Mouse (Mus musculus): Measurements from ENCODE around the gene AC124502.3.

The AC124502.3 gene

DNA sequence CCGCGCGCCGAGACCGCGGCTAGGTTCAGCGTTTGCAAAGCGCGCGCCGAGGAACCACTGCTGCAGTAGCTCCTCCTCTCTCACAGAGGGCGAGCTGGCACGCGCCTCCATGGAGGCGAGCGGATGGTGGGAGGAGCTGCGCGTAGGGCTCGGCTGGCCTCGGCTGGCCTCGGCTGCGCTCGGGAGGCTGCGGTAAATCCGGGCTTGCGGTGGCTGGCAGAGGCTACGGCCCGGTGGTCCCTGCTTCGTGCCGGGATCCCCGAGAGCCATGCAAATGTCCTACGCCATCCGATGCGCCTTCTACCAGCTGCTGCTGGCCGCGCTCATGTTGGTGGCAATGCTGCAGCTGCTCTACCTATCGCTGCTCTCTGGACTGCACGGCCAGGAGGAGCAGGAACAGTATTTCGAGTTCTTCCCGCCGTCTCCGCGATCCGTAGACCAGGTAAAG lies at the start of gene AC124502.3, which contains the start of gene B4gat1:
AC124502.3 (plus strand) TSS at position 183 of the 448 bp plus-strand sequence.
B4gat1 (plus strand) TSS at position 118 of the 448 bp plus-strand sequence.
- DNase-seq (ENCODE audit: low read depth, low spot score) = peak; percentile 87

DNA sequence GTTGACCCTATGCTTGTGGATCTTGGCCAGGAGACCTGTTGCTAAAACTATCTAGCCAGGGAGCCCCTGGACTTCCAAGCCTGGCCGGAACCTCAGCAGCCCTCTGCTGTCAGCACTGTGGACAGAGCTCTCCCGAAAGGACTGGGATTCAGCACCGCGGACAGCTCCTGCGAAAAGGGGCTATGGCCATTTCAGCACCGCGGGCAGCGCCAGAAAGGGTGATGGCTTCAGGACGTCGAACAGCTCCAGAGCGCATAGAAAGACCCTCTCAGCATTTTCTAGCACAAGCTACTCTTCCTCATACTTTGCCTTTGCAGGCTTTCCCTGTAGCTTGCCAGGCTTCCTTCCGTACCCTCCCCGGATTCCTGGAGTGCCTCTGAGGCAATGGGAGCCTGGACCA lies 49.7 kb upstream of the AC124502.3 start:
- peak; percentile 86 for DNase-seq (ENCODE audit: low read depth, low spot score)

DNA sequence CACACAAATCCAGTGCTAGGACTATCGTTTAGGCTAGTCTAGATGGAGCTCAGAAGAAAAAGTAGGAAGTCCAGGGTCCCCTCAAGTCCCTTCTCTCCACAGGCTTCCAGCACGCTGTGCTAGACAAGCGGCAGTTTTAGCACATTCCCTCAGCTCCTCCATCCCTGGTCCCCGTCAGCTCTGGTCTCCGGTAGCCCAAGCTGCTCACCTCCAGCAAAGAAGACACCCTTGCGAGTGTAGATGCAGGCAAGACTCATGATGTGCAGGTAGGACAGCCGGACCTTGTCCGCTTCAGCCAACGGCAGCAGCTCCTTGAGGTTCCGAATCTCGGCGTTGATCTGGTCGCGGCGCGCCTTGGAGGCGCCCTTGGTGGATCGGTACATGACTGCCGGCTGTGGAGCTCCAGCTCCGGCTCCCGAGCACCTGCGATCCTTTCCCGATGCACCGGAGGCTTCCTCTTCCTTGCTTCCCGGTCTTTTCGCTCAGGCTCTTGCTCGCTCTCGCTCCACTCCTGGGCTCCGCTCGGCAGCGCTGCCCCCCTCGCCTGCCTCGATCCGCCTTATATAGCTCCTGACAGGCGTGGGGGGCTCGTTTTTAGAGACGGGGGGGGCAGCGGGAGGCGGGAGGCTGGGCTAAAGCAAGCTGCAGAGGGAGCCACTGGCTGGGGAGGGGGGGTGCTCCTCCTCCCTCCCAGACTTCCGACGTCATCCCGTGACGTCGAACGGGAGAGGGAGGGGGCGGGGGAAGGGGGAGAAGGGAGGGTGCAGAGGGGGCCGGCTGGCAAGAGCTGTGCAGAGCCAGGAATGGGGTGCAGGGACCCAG lies 49.0 kb upstream of the AC124502.3 start:
- no peak for DNase-seq (ENCODE audit: low read depth, low spot score)

DNA sequence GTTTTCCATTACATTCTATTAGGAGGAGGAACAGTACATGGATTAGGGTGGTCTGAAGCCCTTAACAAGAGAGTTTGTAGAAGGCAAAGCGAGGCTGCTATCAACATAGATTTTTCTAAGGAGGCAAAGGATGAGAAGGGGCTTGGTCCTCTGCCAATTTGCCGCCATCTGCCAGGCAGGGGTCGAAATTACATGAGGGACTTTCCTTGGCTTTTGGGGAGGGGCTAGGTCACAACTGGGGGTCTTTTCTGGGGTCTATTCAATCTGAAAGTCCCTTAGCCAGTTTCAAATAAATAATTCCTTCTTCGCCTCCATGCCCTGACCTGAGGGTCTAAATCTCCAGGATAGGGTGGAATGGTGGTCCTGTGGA lies 48.5 kb upstream of the AC124502.3 start, which contains the start of gene Npas4:
Npas4 (minus strand) TSS at position 61 of the 370 bp plus-strand sequence.
- no peak for DNase-seq (ENCODE audit: low read depth, low spot score)

DNA sequence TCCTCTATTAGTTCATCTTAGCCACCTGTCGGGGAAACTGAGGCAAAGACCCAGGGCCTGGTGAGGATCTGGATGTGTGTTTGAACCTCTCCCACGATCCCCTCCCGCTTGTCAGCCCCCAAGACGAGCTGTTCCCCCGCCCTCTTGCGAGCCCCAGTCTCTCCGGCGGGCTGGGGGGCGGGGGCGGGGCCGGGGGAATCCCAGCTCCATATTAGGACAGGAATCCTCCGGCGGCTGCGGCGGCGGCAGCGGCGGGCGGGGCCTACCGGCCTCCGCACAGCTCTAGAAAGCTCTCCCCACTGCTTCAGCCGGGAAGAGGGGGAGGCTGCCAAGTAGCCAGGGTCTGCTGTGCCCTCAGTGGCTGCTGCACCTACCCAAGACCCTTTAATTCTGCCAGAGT lies 48.0 kb upstream of the AC124502.3 start:
- no peak for DNase-seq (ENCODE audit: low read depth, low spot score)

DNA sequence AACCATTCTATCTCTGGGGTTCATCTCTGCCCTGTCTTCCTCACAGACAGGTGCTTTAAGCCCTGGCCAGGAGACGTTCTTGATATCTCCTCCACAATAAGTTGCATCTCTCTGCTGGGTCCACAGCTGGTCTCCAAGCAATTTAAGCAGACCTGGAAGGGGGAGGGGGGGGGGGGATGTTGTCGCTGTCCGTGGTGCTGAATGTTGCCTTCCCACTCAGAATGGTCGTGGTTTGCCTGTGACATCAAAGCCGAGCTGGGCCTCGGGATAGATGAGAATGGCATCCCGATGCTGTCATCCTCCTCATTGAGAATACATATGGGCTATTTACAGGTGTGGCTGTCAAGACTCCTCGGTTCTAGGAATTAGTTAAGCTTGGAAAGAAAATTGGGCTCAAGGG lies 46.3 kb upstream of the AC124502.3 start:
- DNase-seq (ENCODE audit: low read depth, low spot score) = no peak

DNA sequence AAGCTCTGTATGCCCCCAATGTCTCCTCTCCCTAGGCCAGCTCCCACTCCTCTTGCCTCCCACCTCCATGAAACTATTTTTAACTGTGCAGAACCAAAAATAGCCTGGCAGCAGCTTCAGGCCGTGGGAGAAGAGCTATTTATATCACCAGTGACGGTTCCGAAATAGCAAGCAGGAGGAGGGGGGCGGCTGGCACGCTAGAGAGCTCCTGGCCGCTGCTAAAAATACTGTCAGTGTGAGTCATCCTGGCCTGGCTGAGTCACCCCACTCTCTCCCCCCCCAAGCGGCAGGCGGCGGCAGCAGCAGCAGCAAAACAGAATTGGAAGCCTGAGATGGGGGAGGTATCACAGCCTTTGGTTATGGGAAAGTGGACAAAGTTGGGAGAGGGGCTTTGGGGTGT lies 45.8 kb upstream of the AC124502.3 start:
- no peak for DNase-seq (ENCODE audit: low read depth, low spot score)

DNA sequence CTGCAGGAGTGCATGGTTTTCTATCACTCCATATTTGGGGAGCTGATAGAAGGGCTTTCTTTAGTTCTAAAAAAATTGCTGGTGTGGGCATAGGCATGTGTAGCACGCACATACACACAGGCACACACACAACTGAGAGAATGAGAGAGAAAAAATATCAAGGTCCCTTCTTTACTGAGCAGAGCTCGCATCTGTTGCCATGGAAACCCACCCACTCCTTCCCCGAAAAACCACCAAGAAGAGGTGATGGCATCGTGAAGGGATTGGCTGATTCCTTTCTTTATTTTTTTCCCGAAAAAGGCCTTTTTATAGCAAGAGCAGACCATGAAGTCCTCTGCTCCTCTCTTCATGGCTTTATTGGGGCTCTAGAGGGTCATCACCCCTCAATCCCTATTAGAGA lies 44.6 kb upstream of the AC124502.3 start:
- no peak for DNase-seq (ENCODE audit: low read depth, low spot score)

DNA sequence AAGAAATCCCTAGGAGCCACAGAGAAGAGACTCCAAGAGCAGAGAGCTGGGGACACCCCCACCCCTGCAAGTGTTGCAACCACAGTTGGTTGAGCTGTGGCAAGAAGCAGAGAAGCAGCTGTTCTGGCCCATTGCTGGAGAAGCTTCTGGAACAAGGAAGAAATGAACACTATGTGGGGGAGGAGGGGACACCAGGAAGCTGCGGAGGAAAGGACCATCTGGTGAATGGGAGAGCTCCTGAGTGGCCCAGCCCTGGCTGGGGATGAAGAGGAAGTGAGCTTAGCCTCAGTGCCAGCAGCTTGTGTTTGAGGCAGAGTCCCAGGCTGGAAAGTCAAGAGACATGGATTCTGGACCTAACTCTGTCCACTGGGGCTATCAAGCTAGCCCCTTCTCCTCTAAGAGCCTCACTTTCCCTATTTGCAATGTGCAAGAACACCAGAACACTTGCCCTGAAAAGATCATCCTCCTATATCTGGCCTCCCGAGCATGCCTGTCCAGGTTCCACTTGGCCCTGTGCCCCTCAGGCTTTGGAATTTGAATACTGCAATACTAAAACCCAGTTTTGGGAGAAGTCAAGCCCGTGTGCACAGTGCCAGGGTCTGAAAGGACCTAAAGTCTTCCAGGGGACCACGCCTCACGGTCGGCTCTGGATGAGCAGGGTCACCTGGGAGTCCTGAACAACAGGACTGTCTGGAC lies 39.1 kb upstream of the AC124502.3 start:
- DNase-seq (ENCODE audit: low read depth, low spot score) = no peak

DNA sequence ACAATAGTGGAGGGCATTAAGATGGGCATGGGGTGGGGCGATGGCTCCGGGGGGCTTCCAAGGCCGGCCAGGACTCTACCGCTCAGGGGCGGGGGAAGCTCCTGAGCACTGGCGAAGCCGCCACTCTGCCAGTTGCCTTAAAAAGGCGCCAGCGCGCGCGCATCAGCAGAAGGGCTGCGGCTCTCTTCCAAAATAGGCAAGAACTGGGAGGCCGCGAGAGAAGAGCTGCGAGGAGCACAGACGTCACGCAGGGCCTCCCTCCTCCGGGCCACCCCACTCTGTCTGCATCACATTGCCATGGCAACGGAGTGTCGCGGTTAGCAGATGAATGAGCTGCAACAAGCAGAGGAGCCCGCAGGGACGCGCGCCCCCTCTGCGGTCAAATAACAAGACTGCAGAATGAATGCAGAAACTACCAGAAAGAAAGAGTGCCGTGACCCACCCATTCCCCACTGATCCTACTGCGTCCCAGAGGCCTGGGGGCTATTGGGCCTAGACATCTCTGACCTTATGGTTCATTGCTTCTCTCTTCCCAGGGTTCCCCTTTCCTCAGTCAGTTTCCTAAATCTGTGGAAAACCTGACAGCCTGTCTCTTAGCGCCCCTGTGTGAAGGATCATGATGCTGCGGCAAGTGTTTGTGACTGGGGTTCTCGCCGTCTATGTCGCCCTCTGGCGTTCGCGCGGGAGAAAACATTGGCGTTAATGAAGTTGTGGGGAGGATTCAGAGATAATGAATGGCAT lies 36.9 kb upstream of the AC124502.3 start:
- DNase-seq (ENCODE audit: low read depth, low spot score) = peak; percentile 95

DNA sequence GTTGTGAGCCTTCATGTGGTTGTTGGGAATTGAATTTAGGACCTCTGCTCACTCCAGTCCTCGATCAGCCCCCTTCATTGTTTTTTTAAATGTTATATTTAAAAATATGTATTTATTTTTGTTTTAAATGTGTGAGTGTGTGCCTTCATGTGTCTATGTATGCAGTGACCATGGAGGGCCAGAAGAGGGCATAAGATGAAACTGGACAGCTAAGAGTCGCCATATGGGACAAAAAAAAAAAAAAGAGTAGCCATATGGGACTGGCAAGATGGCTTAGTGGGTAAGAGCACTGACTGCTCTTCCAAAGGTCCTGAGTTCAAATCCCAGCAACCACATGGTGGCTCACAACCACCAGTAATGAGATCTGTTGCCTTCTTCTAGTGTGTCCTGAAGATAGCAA lies 35.0 kb upstream of the AC124502.3 start:
- DNase-seq (ENCODE audit: low read depth, low spot score) = peak; percentile 67

DNA sequence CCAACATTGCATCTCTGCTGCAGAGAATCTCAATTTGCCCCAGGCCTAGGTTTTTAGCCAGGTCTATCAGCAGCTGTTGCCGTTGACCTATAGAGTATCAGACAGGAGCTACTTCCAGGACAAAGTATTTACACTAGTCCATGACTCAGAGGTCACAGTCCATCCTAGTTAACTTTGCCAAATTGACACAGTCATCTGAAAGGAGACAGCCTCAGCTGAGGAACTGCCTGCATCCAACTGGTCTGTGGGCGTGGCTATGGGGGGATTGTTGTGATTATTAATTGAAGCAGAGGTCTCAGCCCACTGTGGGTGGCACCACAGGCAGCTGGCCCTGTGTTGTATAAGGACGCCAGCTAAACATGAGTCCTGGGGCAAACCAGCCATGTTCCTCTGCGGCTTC lies 33.8 kb upstream of the AC124502.3 start:
- DNase-seq (ENCODE audit: low read depth, low spot score) = no peak

DNA sequence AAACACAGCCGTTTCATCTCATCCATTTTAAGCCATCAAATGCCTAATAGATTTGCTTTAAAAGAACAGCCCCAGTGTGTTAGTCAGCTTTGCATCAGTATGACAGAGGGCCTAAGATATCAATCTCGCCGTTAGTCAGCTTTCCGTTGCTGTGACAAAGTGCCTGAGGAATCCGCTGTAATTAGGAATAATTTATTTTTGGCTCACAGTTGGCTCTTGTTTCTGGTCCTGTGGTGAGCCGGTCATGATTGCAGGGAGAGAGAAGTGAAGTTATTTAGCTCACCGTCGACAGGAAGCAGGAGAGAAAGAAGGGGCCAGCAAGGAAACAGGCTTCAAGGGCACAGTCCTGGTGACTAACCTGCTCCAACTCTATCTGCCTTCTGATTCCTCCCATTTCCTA lies 25.6 kb upstream of the AC124502.3 start:
- no peak for DNase-seq (ENCODE audit: low read depth, low spot score)

DNA sequence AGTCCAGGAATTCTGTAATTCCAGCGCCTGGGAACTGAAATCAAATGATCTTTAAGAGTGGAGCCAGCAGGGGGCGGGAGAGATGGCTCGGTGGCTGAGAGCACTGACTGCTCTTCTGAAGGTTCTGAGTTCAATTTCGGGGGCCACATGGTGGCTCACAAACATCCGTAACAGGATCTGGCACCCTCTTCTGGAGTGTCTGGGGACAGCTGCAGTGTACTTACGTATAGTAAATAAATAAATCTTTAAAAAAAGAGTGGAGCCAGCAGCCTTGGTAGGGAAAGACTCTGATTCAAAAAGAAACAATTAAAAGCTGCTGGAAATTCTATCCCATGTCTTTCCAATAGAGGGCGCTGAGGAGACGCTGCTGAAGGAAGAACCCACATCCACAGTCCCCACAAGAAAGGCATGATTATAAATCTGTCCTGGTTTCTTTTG lies 23.7 kb upstream of the AC124502.3 start:
- DNase-seq (ENCODE audit: low read depth, low spot score) = peak; percentile 89

DNA sequence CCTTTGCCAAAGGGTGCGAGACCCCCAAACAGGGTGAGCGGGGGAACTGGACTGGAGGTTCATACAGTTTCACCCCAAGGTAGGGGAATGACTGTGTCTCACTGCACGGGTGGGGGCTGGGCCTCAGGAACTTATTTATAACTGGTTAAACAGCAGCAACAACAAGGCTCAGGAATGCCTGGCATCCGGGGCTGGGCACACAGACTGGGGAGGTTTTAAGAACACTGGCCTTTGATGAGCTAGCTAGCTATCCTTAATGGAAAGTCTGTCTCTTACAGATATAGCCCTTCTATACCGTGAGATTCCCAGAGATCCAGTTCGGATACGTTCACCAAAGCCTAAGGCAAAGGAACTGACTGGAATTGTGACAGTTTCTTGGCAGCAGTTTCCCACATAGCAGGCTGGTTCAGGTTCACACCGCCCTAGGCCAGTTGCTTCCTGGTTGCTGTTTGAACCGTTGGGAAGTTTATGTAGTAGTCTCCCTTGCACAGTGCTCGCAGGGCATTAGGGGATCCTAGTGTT lies 22.4 kb upstream of the AC124502.3 start:
- DNase-seq (ENCODE audit: low read depth, low spot score) = peak; percentile 81

DNA sequence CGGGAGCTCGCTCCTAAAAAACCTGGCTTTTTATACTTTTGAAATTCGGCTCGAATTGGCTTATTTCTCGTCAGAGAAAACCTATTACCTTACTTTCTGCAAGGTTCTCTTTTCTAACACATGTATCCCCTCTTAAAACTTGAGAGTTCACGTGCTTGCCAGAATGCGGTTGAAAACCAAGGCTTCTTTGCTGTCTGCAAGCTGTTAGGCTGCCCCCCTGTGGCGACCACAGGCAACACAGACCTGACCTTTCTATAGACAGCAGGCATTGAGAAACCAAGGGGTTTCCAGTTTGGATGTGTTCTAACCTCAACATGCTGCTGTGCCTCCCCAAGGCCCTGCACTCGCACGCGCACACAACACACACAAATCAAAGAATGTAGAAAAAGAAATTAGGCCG lies 21.9 kb upstream of the AC124502.3 start:
- peak; percentile 93 for DNase-seq (ENCODE audit: low read depth, low spot score)

DNA sequence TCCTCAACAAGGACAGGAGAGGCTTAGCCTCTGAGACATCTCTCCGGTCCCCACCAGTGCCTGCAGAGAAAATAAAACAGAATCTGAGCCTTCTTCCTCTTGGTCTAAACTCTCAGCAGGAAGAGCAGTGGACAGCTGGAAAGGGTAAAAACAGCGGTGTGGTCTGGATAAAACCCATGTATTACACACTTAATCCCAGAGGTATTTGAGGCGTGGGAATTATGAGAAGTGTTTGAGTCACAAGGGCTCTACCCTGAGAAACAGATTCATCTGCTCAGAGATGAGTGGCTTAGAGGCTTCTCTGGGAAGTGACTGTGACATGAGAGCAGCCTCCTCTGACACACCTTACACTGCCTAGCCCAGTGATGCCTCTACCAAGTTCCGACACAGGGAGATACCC lies 21.1 kb upstream of the AC124502.3 start:
- DNase-seq (ENCODE audit: low read depth, low spot score) = no peak

DNA sequence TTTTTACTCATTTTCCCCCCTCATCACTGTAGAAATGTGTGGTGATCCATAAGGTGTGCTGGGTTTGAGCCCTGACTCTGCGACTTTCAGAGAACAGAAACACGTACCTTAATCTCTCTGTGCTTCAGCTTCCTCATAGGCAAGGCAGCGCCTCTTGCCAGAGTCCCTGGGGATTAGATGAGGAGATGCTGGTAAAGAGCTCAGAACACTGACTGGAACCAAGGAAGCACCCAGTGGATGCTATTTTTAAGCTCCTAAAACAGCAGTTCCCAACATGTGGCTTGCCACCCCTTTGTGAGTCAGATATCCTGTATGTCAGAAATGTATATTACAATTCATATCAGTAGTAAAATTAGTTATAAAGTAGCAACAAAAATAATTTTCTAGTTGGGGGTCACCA lies 20.5 kb upstream of the AC124502.3 start:
- no peak for DNase-seq (ENCODE audit: low read depth, low spot score)

DNA sequence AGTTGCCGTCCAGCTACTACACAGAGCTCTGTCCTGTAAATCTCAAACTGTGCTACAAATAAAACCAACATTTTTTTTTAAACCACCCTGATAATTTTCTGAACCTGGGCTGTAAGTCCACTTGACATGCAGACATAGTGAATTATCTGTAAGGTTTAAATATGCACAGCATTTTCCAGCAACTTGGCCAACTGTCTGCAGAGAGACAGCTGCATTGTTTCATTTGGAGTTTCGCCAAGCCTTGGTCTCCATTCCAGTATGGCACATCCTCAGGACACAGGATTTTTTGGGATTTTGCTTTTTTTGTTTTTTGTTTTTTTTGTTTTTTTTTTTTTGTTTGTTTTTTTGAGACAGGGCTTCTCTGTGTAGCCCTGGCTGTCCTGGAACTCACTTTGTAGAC lies 17.3 kb upstream of the AC124502.3 start:
- DNase-seq (ENCODE audit: low read depth, low spot score) = no peak

DNA sequence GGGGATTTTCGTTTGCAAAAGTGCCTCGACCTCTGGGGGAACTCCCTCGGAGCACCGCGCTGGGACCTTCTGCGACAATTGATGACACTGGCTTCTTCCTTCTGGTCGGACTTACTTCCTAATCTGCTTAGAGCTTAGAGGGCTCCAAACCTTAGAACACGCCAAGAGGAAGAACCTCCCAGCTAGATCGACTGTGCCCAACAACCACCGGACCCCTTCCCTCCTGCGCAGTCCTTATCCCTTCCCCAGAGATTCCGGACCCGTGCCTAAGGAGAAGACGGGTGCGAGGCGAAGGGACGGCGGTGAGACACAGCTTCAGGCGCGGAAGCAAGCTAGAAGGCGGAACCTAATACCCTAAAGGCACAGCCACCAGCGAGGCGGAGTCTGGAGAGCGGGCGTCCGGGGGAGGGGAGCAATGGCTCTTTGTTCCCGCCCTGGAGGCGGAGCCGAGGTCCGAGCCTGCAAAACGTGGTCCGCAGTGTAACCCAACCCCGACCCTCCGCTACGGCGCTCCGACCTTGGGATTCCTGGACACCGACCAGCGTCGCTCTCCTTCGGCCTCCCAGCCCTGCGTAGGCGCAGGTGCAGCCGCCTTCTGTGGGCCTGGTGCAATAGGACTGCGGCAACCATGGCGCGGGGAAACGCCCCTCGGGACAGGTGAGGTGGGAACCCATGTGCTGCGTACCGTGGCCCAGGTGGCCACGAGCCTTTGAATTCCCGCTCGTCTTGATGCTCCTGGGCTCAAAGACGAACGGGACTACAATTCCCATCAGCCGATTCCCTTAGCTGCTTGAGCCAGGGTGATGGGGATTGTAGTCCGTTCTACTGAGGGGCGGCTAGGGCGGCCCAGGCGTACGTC lies 14.8 kb upstream of the AC124502.3 start, which contains the start of gene Slc29a2:
Slc29a2 (plus strand) TSS at position 240 of the 859 bp plus-strand sequence.
- DNase-seq (ENCODE audit: low read depth, low spot score) = peak; percentile 95

DNA sequence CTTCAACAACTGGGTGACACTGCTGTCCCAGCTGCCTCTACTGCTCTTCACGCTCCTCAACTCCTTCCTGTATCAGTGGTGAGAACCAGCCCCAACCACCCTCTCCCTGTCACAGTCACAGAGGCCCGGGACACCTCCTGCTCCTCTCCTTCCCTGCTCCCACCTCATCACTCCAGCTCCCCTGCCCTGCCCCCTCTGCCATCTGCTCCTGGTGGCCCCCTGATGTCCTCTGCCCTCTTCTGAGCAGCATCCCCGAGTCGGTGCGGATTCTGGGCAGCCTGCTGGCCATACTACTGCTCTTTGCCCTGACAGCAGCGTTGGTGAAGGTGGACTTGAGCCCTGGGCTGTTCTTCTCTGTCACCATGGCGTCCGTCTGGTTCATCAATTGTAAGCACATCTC lies 12.6 kb upstream of the AC124502.3 start:
- DNase-seq (ENCODE audit: low read depth, low spot score) = no peak
